Mouse (Mus musculus) ES-CJ7 (cell line): ENCODE results near the gene March4.
A peak's percentile ranks its signal among the peaks of the same experiment; 100 is the strongest.

ENCODE experiments used
- DNase-seq: peaks from one replicate; pipeline ENCODE4 v3.0.0; 2011; ENCODE audit warnings: low read depth, low spot score

The March4 gene

DNA sequence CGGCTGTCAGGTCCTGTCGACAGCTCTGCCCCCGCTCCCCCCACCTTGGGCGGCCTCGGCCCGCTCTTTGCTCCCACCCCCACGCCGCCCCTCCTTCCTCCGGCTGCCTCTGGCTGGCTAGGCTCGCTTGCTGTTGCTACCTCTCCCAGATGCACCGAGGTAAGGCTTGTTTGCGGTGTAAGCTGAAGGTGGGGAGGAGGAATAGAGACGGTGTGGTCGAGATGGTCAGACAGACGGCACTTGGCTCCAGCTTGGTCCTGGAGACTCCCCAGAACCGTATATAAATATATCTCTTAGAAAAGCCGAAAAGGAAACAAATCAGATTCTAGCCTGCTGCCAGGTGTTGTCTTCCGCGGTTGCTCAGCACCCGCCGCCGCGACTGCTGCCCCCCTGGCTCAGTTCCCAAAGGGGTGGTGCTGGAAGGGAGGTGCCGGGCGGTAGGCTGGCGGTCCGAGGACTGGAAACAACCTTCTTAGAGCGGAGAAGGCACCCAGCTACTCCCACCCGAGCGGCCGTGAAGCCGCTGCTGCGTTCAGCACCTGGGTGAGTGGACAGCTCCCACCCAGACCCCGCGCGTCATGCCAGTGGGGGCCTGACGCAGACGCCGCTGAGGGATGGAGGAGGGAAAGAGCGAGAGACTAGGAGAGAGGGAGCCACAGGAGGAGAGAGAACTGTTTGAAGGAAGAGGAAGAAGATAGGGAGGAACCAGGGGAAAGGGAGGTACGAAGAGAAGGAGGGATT lies at the start of gene March4:
Gene March4, minus strand, starts transcription at position 320 of the 741 bp plus-strand sequence.
- peak; percentile 76 for DNase-seq

DNA sequence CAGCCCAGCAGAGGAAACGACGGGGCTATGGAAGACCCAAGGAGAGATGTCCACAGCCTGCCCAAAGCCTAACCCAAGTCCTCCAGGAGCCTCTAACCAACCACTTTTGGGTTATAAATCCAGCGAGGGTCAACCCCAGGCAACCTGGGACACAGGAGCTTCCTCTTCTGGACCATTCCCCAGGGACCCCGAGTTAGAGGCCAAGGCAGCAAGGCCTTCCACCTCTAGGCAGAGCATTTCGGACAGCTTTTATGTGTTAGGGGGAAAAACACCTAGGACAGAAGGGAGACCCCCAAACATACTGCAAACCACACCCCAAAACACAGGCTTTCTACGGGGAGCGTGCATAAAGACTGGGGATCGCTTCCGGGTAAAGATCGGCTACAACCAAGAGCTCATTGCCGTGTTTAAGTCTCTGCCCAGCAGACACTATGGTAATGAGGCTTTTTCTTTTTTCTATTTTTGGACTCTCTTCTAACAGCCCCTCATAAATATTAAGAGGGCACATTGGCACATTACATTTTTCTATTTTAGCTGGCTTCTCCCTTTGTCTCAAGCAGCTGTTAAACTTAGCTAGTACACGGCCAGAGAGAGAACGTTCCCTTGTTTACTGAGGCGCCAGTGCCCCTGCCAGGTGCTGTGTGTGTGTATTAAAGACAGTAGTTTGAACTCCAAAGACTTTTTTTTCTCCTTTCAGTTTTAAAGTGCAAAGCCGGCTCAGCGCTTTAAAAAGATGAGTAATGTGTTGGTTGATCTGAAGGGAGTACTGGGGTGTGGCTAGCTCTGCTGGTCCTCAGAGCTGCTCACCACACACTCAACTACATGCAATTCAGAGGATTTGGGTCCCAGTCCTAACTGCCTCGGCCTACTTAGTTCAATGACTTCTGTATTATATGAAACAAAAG lies 49.5 kb upstream of the March4 start:
- no peak for DNase-seq

DNA sequence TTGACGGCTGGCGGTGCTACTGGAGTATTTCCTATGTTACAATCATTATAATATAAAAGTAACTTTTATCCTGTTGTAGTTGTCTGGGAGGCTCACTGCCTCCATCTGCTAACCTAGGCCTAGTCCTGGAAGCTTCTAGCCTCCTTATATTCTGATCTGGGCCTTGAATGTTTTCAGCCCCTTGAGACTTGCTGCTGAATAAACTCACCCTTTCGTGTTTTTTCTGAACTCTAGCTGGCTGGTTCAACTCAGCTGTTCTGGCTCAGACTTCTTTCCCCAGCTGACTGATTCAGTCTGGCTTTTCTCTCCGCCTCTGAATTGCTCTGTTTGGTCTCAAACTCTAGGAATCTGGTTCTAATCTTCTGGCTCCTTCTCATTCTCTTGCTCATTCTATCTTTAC lies 47.2 kb upstream of the March4 start:
- no peak for DNase-seq

DNA sequence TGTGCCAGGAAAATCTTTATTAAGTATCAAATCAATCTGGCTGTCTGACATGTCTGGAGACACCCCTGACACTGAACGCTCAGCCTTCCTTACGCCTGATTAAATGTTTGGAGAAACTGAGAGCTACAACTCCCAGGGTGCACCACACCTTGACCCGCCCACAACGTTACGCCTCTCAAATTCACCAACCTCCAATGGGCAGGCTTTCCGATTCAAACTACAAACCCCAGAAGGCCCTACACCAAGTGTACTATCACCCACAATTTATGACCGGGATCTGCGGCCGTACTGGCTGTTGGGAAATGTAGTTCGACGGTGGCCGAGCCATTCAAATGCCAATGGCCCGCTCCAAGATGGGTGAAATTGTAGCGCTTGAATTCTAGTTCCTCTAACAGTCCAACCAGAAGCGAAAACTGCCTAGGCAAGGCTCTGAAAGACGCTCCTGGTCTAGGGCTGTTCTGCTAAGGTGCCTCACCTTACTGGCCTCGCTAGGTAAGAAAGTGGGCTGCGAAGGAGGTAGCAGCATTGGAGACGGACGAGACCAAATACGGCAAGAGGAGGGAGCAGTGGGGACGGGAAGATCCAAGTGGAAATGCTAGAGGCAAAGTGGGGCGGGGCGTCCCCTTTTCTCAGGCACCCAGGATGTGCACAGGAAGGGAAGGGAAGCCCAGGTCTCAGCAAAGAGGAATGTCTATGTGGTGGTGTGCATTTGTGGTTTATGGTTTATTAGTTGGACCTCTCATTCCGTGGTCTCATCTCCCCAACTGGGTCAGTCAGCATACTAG lies 46.4 kb upstream of the March4 start, which contains the start of gene Smarcal1:
Gene Smarcal1, plus strand, starts transcription at position 305 of the 785 bp plus-strand sequence.
- peak; percentile 99 for DNase-seq

DNA sequence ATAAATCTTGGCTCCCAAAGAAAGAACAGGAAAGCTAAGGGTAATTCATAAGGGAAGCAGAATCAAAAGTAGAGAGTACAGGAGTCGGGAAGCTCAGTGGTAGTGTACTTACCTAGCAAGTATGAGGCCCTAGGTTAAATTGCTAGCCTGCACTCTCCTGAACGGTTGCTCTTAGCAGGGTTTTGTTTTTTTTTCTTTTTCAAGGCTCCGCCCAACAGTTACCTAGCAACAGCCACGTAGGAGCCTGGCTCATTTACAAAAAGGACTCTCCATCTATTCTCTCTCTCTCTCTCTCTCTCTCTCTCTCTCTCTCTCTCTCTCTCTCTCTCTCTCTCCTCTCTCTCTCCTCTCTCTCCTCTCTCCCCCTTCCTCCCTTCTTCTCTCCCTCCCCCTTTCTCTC lies 42.1 kb upstream of the March4 start:
- peak; percentile 70 for DNase-seq

DNA sequence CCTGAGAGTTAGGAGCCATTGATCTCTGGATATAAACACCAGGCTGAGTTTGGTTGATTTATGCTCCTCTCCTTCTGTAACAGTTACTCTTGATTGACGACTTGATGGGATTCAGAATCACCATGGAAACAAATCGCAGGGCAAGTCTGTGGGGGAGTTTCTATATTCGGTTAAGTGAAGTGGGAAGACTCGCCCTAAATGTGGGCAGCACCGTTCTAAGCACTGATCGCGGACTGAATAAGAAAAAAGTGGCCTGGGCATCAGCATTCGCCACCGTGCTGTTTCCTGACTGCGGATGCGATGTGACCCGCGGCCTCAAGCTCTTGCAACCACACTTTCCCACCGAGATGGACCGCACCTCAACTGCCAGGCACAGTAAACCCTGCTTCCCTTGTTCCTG lies 41.6 kb upstream of the March4 start:
- DNase-seq = no peak

DNA sequence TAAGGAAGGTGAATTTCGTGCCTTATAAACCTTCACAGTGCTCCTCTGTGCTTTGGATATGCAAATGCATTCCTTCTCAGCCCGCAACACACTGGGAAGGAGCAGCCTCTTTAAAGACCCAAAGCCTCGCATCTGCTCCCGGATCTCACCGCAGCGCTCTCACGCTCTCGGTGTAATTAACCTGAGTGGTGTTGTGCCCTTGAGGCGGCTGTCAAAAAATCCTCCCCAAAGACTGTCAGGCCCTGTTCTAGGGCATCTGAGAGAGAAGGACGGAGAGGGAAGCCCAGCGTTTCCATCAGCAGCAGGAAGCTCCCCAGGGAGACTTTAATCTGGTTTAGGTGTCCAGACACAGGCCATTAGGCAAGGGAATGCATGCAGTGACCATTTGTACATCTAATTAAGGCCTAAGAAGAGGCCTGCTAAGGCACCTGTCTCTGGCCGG lies 40.8 kb upstream of the March4 start:
- DNase-seq = peak; percentile 61

DNA sequence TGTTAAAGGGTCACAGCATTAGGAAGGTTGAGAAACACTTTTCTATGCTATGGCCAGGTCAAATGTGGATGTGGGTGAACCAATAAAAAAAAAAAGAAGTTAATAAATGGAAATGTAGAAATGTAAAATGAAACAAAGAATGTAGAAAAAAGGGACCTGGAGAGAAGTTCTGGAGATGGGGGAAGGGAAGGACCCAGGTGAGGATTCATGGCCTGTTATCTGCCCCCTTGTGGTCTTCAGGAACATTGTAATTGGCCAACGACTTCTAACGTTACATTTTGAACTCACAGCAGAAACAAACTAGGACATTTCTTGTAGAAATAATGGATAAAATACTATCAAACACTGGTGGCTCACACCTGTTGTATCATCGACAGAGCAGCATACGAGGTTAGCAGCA lies 38.4 kb upstream of the March4 start:
- peak; percentile 58 for DNase-seq

DNA sequence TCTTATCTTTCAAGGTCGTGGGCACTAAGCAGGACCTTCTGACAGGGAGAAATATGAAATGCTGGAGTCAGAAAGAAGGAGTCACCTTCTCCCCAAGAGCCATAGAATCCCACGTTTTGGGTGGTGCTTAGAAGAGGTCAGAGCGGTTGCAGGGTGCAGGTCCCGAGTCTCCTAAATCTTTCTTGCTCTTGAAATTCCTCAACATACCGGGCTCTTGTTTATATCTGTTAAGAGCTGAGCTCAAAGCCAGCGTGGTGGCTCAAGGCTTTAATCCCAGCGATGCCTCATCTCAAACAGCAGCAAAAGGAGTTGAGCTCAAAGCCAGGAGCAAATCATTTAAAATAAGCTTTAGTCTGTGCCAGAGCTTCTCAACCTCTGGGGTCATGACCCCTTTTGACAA lies 37.9 kb upstream of the March4 start:
- DNase-seq = no peak

DNA sequence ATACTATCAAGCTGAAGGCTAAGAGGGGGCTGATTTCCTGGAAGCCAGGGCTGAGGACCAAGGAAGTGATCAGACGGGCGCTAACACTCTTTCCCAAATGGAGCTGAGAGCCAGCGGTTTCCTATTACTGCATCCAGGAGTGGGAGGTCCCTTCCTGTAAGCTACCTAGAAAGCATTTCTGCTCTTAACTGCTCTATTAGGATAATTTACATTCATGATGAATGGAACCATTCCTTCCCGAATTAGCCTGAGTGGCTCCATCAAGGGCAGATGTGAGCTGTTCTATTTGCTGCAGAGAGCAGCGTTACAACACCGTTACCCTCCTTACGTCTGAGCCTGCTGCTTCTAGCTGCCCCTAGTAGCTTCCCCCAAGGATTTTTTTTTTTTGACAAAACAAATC lies 37.3 kb upstream of the March4 start:
- DNase-seq = peak; percentile 52

DNA sequence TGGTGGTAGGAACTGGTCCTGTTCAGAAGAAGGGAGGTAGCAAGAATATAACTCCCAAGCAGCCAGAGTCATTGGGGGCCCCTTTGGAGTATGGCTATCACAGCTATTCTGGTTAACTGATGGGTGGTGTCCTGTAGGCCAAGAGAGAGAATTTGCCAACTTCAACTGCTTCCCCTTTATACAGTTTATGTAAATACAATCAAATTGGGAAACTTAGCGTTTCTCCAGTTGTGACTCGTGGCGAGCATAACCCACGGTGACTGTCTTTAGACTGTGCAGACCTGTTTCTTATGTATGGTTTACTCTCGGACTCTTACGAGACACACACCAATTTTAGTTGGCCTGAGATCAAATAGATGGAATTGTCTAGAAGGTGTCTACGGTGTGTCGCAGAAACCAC lies 32.0 kb upstream of the March4 start:
- no peak for DNase-seq

DNA sequence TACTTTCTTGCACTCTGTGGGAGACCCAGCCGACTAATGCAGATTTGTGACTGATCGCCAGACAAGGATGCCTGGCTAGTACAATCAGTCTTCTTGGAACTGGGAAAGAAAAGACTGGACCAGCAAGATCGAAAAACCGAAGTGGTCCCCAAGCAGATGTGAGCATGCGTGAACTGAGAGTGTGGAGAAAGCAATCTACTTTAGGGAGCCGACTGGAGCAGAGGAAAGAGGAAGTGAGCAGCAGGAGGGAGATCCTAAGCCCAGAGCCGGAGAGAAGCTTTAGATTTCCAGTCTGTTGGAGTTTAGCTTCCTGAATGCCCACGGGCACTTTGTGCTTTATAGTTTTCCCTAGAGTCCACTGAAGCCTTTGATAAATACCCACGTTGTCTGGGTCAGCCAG lies 30.3 kb upstream of the March4 start:
- no peak for DNase-seq

DNA sequence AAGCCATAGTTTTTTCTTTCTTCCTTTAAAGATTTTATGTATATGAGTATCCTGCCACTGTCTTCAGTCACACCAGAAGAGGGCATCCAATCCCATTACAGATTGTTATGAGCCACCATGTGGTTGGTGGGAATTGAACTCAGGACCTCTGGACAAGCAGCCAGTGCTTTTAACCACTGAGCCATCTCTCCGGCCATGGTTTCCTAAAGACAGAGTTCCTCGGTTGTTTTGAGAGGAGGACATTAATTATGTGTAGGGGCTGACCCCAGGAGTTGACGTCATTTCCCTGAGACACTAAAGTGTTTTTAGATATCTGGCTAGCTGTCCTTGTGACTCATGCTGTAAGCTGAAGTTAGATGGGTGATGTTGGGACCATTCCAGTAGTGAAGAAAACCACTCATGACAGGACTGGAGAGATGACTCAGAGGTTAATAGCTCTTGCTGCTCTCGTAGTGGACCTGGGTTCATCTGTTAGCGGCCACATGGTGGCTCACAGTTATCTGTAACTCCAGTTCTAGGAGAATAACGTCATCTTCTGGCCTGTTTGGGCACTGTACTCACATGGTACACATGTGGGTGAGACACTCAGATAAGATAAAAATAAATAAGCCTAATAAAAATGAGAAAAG lies 27.7 kb upstream of the March4 start:
- DNase-seq = peak; percentile 21

DNA sequence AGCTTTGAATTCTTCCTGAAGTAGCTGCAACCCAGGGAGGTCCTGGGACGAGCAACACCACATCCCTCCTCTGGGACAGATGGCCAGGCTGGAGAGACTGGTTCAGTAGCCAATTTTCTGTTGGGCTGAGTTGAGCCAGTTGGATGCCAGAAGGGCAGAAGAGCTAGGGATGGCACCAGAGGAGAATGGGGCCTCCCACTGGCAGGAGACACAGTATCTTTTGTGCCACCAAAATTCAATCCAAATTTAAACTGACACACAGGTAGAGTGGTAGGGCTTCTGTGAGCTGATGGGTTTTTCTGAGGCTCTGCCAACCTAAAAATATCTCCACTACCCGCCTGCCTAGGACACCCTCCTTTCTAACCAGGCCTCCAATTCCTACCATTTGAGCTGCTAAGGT lies 21.9 kb upstream of the March4 start:
- DNase-seq = no peak

DNA sequence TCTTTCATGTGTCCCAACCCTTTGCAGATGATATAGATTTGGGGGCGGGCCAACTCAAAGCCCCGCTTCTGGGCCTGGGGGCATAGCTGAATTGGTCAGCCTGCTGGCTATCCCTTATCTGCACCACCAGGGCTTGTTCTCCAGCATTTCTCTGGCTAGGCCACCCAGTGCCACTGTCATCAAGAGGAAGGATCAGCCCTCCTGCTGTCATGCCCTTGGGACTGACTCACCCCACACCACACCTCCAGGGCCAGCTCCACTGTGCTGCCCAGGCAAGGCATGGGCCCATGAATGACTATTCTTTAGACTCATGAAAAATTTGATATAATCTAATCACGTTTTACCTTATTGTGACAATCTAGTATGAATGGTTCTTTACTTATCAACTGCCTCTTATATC lies 19.7 kb upstream of the March4 start:
- DNase-seq = no peak

DNA sequence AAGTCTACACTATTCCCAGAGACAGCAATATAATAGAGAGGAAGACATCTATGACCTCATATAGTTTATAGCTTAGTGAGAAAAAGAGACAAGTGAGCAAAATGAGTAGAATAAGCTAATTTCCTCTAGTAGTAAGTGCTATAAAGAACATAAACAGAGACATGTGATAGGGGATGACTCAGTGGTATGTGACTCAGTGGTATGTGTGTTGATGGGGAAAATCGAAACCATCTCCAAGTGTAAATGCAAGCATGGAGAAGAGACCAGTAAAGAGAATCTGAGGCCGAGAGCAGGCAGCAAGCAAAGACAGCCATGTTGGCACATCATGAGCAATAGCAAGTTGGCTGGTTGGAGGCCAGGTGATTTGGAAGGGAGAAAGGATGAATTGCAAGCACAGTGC lies 13.6 kb upstream of the March4 start:
- no peak for DNase-seq

DNA sequence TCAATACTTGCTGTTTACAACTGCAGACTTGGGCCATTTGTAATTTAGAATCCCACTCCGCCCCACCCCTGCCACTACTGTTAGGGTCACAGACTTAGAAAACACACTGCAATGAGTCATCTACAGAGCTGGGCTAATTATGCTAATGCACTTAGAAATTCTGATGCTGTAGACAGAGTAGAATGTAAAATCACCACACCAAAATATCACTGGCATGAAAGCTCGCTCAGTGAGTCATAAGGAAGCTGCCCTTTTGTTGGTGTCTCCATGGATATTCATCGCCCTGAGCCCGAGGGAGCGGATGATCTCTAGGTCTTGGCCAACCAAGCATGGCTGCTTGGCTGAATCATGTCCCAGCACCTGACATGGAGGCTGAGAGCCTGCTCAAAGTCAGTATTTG lies 1.5 kb upstream of the March4 start:
- no peak for DNase-seq

DNA sequence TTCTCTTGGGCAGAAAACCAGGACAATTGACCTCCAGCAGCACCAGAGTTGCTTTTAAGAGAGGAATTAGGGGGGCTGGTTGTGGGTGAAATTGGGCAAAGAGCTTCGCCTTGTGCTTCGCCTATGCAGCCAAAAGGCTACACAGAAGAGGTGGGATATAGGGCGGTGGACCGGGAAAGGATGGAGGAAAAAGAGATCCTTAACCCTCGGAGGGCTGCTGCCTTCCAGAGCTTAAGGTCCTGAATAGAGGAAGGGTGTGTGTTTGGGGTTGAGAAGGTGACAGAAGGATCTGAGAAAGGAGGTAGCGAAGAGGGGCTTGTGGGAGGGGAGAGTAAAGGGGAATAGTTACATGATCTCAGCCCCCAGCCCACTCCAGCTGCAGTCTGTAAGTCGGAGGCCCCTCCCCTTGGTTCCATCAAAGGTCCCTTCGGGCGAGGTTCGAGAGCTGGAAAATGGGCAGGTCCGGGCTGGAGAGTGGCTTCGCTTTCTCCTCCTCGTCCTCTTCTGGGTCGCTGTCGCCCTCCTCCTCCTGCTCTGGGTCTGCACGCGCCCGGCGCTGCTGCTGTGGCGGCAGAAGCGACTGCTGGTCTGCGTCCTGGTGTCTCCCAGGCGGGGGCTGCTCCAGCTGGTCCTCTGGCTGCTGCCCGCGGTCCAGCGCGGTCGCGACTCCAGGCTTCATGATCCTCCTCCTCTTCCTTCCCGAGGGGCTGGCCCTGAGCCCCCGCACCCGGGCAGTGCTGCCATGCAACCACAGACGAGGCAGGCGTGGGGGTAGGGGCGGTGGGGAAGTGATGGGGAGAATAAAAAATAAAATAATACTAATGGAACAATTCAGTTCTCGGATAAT lies 782 bp downstream of the March4 start:
- DNase-seq = peak; percentile 8

DNA sequence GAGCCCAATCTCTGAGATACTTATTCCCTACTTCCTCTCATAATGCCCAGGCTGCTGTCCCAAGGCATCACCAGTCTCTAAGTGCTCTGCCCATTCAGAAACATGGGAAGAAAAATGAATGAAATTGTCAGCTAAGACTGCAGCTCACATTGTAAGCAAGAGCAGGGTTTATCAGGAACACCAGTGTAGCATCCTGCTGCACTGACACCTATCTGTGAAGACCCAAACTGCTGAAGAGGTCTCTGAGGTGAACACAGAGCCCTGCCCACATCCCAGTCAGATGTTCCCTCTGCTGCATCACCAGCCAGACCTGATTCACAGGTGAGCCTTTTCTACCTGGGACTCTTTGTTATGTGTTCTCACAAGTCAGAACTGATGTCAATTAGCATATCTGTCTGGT lies 3.3 kb downstream of the March4 start:
- DNase-seq = peak; percentile 16

DNA sequence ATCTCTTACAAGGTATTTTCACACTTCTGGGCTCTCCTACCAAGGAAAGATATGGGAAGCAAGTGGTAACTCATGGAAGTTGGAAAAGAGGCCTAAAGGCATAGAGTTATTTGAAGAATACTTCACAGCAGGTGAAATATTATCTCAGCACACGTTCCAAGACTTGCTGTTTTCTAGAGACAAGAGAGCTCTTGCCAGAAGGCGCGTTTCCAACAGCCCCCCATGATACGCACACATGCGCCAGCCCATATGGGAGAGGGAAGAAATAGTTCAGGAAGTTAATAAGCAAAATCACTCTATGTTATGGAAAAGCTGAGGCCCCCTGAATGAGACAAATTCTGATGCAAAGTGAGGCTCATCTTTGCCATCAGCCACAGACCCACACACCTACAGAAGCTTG lies 3.8 kb downstream of the March4 start:
- DNase-seq = no peak
